Mouse (Mus musculus): Measurements from ENCODE around the gene Slc25a21. TPM values are rescaled to one million over a fixed set of nuclear protein-coding genes. Genes with fewer than 3 reads are reported as not detected.

Slc25a21 gene
- total RNA-seq, 2 experiments from 2014 or later, result 0.54 to 0.66 TPM

- no peak for DNase-seq (ENCODE audit: low spot score in 2 of 2)
- intact Hi-C loops (cut with DNase I), result no loop called here
Measured at GRCm38 (mm10) chr12:57083533-57083932, 113.7 kb downstream of the Slc25a21 start.

- DNase-seq (ENCODE audit: low spot score in 2 of 2), result no peak
- intact Hi-C loops (cut with DNase I), result no loop called here
Measured at GRCm38 (mm10) chr12:57076606-57077005, 120.7 kb downstream of the Slc25a21 start.

- intact Hi-C loops (cut with DNase I), result no loop called here
- DNase-seq (ENCODE audit: low spot score in 2 of 2), result no peak
Measured at GRCm38 (mm10) chr12:57072616-57073015, 124.7 kb downstream of the Slc25a21 start.

- intact Hi-C loops (cut with DNase I), result no loop called here
Measured at GRCm38 (mm10) chr12:57068607-57069006, 128.7 kb downstream of the Slc25a21 start.

GRCm38 (mm10) chr12:57019737-57020136 lies 177.5 kb downstream of the Slc25a21 start:
- intact Hi-C loops (cut with DNase I), result no loop called here

More at GRCm38 (mm10) chr12:57068607-57069006, 128.7 kb downstream of the Slc25a21 start:
- DNase-seq (ENCODE audit: low spot score in 2 of 2), result no peak

GRCm38 (mm10) chr12:57016845-57017244 lies 180.4 kb downstream of the Slc25a21 start:
- no peak for DNase-seq (ENCODE audit: low spot score in 2 of 2)
- intact Hi-C loops (cut with DNase I), result no loop called here

More at GRCm38 (mm10) chr12:57019737-57020136, 177.5 kb downstream of the Slc25a21 start:
- no peak for DNase-seq (ENCODE audit: low spot score in 2 of 2)

- DNase-seq (ENCODE audit: low spot score in 2 of 2), result no peak
- intact Hi-C loops (cut with DNase I), result no loop called here
Measured at GRCm38 (mm10) chr12:57016324-57016723, 180.9 kb downstream of the Slc25a21 start.

GRCm38 (mm10) chr12:57009010-57009409 lies 188.3 kb downstream of the Slc25a21 start:
- no peak for DNase-seq (ENCODE audit: low spot score in 2 of 2)
- intact Hi-C loops (cut with DNase I), result no loop called here

GRCm38 (mm10) chr12:56986049-56986448 lies 211.2 kb downstream of the Slc25a21 start:
- DNase-seq (ENCODE audit: low spot score in 2 of 2), result peak; percentile 32
- intact Hi-C loops (cut with DNase I), result loop anchor here (5.0 to 10.0 kb wide), 2 partner anchors 199 to 304 kb away; no protein-coding TSS in a partner anchor

- no peak for DNase-seq (ENCODE audit: low spot score in 2 of 2)
- intact Hi-C loops (cut with DNase I), result loop anchor here (10.0 kb wide), 1 partner anchor 203 kb away; no protein-coding TSS in a partner anchor
Measured at GRCm38 (mm10) chr12:56982066-56982626, 215.1 kb downstream of the Slc25a21 start.

GRCm38 (mm10) chr12:56975256-56975655 lies 222.0 kb downstream of the Slc25a21 start:
- intact Hi-C loops (cut with DNase I), result no loop called here
- DNase-seq (ENCODE audit: low spot score in 2 of 2), result no peak

GRCm38 (mm10) chr12:56963236-56963635 lies 234.0 kb downstream of the Slc25a21 start:
- intact Hi-C loops (cut with DNase I), result no loop called here
- no peak for DNase-seq (ENCODE audit: low spot score in 2 of 2)

- DNase-seq (ENCODE audit: low spot score in 2 of 2), result no peak
- intact Hi-C loops (cut with DNase I), result no loop called here
Measured at GRCm38 (mm10) chr12:56959230-56960051, 237.8 kb downstream of the Slc25a21 start.

GRCm38 (mm10) chr12:56958244-56958643 lies 239.0 kb downstream of the Slc25a21 start:
- DNase-seq (ENCODE audit: low spot score in 2 of 2), result no peak
- intact Hi-C loops (cut with DNase I), result no loop called here

GRCm38 (mm10) chr12:56951749-56952657 lies 245.3 kb downstream of the Slc25a21 start:
- no peak for DNase-seq (ENCODE audit: low spot score in 2 of 2)
- intact Hi-C loops (cut with DNase I), result no loop called here

- intact Hi-C loops (cut with DNase I), result no loop called here
- no peak for DNase-seq (ENCODE audit: low spot score in 2 of 2)
Measured at GRCm38 (mm10) chr12:56944265-56944664, 253.0 kb downstream of the Slc25a21 start.

- DNase-seq (ENCODE audit: low spot score in 2 of 2), result no peak
- intact Hi-C loops (cut with DNase I), result no loop called here
Measured at GRCm38 (mm10) chr12:56940861-56941260, 256.4 kb downstream of the Slc25a21 start.

- intact Hi-C loops (cut with DNase I), result no loop called here
- no peak for DNase-seq (ENCODE audit: low spot score in 2 of 2)
Measured at GRCm38 (mm10) chr12:56918145-56918544, 279.1 kb downstream of the Slc25a21 start.

GRCm38 (mm10) chr12:56906476-56906875 lies 290.8 kb downstream of the Slc25a21 start:
- no peak for DNase-seq (ENCODE audit: low spot score in 2 of 2)
- intact Hi-C loops (cut with DNase I), result no loop called here

Data from left cerebral cortex, postnatal 36 days (tissue).